Mouse (Mus musculus) heart, adult 18-20 months (tissue): Measurements from ENCODE around the gene Sprr2a2. TPM values are rescaled to one million over a fixed set of nuclear protein-coding genes. Genes with fewer than 3 reads are reported as not detected.
"Not testable (repeated sequence)": the region's sequence is repeated elsewhere in the genome, so short reads cannot be mapped to it uniquely, and the experiment has no call there.

Experiments
- DNase-seq, 2 experiments: peaks; one replicate each; pipeline ENCODE4 v3.0.0; 2021 to 2022; ENCODE audit warnings: mixed read lengths in 1 of 2
- long read RNA-seq, 2 experiments: library from polyadenylated mRNA; stranded (forward); transcript quantifications; one replicate each; pipeline ENCODE4 v2.0.0; 2021
- total RNA-seq, 2 experiments: library from RNA; stranded (reverse); gene quantifications; 2 replicates each; pipeline ENCODE4 v1.2.3; 2021

Sprr2a2 gene
- total RNA-seq, result not detected
- long read RNA-seq, experiment 1, partial matches to known transcripts, result 0 of 2 reads
- long read RNA-seq, experiment 1, other reads (novel, unspliced or antisense), result 0 of 2 reads
- long read RNA-seq, experiment 2, result 0 reads

GRCm38 (mm10) chr3:92215569-92215968 lies at the start of gene Sprr2a2, which contains the start of gene Sprr2a1:
Gene Sprr2a2, plus strand, starts transcription at chr3:92215920.
Gene Sprr2a1, plus strand, starts transcription at chr3:92215799.
- not testable (repeated sequence) for DNase-seq

- no peak for DNase-seq
Measured at GRCm38 (mm10) chr3:92169847-92170246, 45.9 kb upstream of the Sprr2a2 start.

GRCm38 (mm10) chr3:92176880-92177279 lies 38.8 kb upstream of the Sprr2a2 start:
- DNase-seq, result no peak

GRCm38 (mm10) chr3:92195512-92196200 lies 20.1 kb upstream of the Sprr2a2 start:
- DNase-seq, result no peak

- not testable (repeated sequence) for DNase-seq
Measured at GRCm38 (mm10) chr3:92211133-92211925, 4.4 kb upstream of the Sprr2a2 start.

GRCm38 (mm10) chr3:92212059-92212458 lies 3.7 kb upstream of the Sprr2a2 start:
- not testable (repeated sequence) for DNase-seq

GRCm38 (mm10) chr3:92213651-92214050 lies 2.1 kb upstream of the Sprr2a2 start:
- DNase-seq, result not testable (repeated sequence)

- DNase-seq, result not testable (repeated sequence)
Measured at GRCm38 (mm10) chr3:92219031-92219430, 3.3 kb downstream of the Sprr2a2 start.

- not testable (repeated sequence) for DNase-seq
Measured at GRCm38 (mm10) chr3:92223708-92224107, 8.0 kb downstream of the Sprr2a2 start.

GRCm38 (mm10) chr3:92227410-92227809 lies 11.7 kb downstream of the Sprr2a2 start:
- not testable (repeated sequence) for DNase-seq

GRCm38 (mm10) chr3:92236463-92237189 lies 20.9 kb downstream of the Sprr2a2 start:
- DNase-seq, result not testable (repeated sequence)

- DNase-seq, result not testable (repeated sequence)
Measured at GRCm38 (mm10) chr3:92238736-92239135, 23.0 kb downstream of the Sprr2a2 start.

- not testable (repeated sequence) for DNase-seq
Measured at GRCm38 (mm10) chr3:92239197-92239596, 23.5 kb downstream of the Sprr2a2 start.

GRCm38 (mm10) chr3:92244833-92245232 lies 29.1 kb downstream of the Sprr2a2 start:
- not testable (repeated sequence) for DNase-seq

GRCm38 (mm10) chr3:92246245-92246644 lies 30.5 kb downstream of the Sprr2a2 start:
- not testable (repeated sequence) for DNase-seq

- DNase-seq, result not testable (repeated sequence)
Measured at GRCm38 (mm10) chr3:92248494-92248893, 32.8 kb downstream of the Sprr2a2 start.

GRCm38 (mm10) chr3:92250450-92250849 lies 34.7 kb downstream of the Sprr2a2 start:
- DNase-seq, result not testable (repeated sequence)

GRCm38 (mm10) chr3:92253860-92254259 lies 38.1 kb downstream of the Sprr2a2 start:
- DNase-seq, result not testable (repeated sequence)

- DNase-seq, result not testable (repeated sequence)
Measured at GRCm38 (mm10) chr3:92258526-92258925, 42.8 kb downstream of the Sprr2a2 start.

- not testable (repeated sequence) for DNase-seq
Measured at GRCm38 (mm10) chr3:92263462-92263861, 47.7 kb downstream of the Sprr2a2 start.

GRCm38 (mm10) chr3:92271414-92271985 lies 55.8 kb downstream of the Sprr2a2 start:
- not testable (repeated sequence) for DNase-seq

GRCm38 (mm10) chr3:92273504-92273903 lies 57.8 kb downstream of the Sprr2a2 start:
- DNase-seq, result not testable (repeated sequence)
